Mouse (Mus musculus) brain, embryonic 18.5 days (tissue): Measurements from ENCODE around the gene Pik3c2b.
"Not testable (repeated sequence)": the region's sequence is repeated elsewhere in the genome, so short reads cannot be mapped to it uniquely, and the experiment has no call there.

ENCODE experiments used
- DNase-seq: peaks from one replicate; pipeline ENCODE4 v3.0.0-alpha.2; 2012; ENCODE audit warnings: low read depth, low spot score

The Pik3c2b gene

DNA sequence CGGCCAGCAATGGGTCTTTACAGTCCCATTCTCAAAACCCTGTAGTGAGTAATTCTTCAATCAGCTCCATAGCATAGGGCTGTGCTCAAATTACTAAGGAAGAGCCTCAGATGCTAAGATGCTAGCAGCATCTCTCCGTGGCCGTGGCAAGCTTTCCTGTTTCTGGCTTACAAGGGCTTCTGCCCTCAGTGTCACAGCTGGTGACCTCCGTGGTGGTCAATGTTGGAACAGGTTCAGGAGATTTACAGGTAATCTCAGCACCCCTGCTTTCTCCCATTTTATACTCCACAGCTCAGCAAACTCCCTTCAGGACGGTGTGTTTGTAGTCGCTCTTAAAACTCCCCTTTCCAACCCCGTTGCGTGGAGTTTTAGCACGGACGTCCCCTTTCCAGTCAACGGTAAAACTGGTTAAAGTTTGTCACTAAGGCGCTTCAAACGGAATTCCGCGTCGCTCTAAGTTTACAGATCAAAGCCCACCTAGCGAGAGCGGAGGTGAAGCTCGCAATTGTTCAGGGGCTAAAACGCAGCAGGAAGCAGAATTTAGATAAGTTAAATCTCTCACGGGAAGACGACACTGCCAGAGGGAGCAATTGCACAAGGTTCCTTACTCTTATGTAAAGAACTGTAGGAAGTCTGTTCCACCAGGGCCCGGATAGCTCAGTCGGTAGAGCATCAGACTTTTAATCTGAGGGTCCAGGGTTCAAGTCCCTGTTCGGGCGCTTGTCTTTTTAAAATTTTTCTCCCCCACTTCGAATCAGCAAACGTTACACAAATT is 12.0 kb upstream of the Pik3c2b start:
- DNase-seq, result peak; percentile 67

DNA sequence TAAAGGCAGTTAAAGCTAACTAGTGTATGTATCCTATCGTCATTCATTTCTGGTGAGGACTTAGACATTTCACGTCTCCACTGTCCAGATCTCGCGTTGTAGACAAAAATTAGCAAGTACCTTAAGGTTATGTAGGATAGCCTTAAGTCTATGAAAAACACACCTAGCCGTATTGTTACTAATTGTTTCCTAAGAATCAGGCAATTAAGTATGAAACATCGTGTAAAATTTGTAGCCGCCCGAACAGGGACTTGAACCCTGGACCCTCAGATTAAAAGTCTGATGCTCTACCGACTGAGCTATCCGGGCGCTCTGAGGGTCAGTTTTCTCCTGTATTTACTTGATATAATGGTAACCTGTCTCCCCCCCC is 11.4 kb upstream of the Pik3c2b start:
- DNase-seq, result no peak

DNA sequence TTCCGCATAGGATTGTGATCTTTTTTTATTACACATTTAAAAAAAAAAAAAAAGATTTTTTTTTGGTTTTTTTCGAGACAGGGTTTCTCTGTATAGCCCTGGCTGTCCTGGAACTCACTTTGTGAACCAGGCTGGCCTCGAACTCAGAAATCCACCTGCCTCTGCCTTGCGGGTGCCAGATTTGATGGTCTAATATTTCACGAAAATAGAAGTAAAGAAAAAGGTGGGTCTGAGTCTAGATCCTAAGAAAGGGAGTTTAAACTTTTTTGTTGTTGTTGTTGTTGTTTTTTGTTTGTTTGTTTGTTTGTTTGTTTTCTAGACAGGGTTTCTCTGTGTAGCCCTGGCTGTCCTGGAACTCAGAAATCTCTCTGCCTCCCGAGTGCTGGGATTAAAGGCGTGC is 10.8 kb upstream of the Pik3c2b start:
- DNase-seq, result not testable (repeated sequence)

DNA sequence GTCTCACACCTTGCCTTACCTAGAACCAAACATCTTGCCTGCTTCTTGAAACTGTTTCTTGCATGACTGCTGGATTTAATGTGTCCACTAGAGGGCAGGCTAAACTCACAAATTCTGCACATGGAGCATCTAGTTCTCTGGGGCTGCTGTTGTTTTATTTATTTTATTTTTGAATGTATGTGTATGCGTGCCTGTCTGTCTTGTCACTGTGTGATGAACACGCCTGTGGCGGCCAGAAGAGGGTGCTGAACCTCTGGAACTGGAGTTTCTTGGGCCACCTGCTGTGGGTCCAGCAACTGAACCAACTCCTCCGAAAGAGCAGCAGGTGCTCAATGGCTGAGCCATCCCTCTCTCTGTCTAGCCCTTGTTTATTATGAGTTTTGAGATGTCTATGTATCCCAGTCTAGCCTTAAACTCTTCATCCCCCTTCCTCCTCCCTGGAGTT is 5.9 kb upstream of the Pik3c2b start:
- DNase-seq, result no peak

DNA sequence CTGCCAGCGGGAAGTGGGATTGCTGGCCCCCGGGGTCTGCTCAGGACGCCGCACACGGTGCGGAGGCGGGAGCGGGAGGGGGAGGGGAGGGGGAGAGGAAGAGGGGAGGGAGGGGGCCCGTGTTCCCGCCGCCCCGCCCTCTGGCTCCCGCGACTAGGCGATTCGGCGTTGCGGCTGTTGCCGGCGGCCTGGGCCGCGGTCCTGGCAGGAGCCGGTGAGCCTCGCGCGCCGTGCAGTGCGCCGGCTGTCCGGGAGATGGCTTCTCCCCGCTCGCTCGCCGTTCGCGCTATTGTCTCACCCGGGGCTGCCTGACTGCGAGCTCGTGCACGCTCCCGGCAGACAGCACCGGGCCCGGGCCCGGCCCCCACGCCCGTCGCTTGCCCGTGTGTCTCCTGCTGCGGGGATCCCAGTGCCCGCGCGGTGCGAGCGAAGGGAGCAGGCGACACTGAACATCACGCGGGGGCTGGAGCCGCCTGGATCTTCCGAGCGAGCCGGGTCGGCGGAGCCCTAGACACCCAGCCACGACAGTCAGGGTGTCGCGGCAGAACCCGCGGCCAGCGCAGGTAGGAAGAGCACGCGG is 484 bp downstream of the Pik3c2b start:
- no peak for DNase-seq

DNA sequence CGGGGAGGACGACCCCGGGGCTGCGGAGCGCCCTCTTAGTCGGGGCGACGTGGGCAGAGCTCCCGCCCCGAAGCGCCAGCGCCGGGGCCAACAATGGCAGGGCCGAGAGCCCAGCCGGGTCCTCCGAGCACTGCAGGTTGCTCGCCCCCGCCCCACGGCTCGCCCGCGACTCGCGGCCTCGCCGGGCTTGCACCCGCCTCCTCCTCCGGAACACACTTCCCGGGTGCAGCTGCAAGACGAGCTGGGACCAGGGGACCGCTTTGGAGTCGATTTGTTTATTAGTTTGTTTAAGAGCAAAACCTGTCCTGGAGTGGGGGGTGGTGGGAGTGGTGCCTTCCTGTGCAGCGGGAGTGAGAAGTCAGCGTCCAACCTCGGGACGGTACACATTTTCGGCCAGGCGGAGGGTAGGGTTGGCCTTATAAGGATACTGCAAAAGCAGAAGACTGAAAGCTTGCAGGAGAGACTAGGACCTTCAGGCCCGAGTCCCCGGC is 1.0 kb downstream of the Pik3c2b start:
- no peak for DNase-seq

DNA sequence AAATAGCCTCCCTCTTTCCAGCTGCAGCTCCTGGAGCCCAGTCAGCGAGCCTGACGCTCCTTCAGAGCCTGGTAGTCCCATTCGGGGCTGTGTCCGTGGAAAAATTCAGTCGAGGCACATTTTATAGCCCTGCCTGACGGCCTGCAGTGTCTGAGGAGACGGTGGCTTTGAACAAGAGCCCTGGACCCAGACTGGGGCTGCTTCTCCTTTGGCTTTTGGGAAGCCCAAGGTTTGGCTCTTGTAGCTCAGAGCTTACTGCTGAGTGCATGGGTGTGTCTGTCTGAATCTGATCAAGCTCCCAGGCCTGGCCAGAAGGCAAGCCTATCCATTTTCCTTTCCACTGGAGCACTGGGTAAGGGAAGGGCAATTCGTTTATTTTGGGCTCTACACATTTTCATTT is 2.1 kb downstream of the Pik3c2b start:
- no peak for DNase-seq

DNA sequence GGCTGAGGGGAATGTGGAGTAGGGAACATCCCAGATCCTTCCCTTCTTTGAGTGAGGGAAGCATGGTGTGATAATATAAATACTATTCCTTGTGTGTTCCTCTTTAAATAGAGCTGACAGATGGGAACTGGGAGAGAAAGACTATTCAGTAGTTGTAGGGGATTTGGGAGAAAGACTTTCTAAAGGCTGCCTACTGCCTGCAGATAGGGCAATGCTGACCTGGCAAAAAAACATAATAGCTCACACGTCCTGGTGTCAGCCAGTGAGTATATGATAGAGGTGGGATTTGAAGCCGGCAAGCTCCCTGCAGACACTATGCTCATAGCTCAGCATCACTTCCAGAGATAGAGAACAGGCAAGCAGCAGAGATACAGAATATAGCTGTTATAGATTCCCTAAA is 3.2 kb downstream of the Pik3c2b start:
- no peak for DNase-seq

DNA sequence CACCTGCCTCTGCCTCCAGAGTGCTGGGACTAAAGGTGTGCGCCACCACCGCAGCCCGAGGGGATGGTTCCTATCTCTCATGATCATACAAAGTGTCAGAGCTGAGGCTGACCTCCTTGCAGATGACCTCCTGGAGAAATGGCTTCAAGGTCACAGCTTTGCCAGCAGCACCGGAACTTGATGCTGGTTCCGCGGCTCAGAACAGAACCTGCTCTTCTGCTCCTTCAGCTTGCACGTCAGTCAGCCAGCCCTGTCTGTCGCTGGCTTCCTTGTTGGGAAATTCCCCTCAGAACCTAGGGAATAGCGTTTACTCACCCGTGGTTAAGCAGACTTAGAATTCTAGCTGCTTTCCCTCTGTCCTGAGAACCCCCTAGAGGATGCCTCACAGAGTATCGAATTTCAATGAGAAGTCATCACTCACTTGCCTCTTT is 4.5 kb downstream of the Pik3c2b start:
- no peak for DNase-seq

DNA sequence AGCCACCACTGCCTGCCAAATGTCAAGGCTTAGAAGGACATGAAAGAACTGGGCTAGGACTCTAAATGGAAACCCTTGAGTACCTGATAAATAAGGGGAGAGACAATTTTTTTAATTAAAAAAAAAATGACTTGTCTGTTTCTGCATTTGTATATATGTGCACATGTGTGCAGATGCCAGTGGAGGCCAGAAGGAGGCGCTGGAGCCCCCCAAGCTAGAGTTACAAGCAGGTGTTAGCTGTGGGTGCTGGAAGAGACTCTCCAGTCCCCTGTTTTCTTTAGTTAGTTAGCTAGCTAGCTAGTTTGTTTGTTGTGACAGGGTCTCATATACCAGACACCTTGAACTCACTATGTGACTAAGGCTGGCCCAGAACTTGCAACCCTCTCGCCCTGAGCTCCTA is 6.4 kb downstream of the Pik3c2b start:
- DNase-seq, result no peak

DNA sequence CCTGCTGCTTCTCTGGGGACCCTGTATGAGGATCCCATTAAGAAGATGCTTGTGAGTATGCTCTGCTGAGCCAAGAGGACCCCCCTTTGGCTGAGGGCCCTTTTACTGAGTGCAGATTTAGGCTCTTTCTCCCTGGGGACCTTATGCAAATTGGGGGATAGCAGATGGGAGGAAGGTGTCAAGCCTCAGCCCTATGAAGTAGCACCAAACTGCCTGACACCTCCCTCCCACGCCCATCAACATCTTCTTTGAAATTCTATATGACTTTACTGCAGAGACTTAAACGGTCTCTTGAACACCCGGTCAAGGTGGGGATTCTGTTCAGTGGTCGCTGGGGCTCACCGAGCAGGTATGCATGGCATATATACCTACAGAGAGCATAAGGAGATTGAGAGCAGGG is 7.6 kb downstream of the Pik3c2b start:
- no peak for DNase-seq

DNA sequence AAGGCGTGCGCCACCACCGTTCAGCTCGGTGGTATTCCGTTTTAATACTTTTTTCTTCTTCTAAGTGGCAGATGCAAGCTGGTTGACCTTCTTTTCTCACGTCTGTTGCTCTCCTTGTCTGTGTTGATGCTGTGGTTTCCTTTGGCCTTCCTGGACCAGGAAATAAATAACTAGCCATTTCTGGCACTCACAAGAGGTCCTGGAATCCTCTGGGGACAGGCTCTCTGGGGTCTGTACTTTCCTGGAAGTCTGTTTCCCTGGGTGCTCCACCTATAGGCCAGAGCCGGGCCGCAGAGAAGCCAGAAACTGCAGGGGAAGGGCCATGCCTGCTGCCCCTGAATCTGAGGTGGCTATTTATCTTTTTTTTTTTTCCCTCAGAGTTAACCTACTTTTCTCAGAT is 8.9 kb downstream of the Pik3c2b start:
- DNase-seq, result no peak

DNA sequence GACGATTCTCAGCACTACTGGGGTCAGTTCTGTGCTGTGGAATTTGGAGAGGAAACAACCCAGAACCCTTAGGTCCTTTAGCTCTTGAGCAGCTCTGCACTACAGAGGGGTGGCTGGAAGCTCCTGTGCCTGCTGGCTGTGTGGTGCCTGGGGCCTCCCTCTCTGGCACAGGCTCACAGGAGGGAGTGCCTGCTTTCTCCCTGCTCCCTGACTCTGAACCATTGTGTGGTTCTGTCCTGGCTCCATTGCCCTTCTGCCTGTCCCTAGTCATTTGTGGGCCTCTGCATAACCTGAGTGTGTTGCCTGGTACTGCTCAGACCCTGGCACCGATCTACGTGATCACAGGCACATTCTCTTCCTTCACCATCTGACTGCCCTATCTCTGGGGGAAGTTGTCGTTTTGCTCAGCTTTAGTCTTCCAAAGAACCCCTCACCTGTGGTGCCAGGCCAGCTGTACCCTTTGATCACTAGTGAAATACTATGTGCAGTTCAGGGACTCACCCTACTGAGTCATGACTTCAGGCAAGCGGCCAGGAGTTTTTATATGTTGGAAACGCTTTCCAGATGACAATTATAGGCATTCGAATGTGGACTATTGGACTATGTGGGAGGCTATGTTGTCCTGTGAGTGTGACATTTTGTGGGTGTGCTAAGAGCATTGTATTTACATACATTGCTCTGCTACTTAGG is 12.0 kb downstream of the Pik3c2b start:
- DNase-seq, result no peak

DNA sequence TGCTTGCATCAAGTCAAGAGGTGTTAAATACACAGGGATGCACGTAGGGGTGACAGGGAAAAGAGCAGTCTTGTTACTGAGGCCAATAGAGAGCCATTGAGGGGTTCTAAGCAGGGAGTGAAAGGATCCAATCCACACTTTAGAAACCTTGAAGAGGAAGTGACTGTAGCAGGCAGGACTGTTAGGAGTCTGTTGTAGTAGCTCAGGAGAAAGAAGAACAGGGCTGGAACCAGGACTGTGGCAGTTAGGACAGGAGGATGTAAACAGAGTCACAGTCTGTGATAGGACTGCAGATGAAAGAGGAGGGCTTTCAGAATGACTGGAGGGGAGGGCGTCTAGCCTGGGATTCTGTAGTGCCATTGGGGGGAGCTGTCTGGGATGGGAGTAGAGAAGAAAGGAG is 14.1 kb downstream of the Pik3c2b start:
- DNase-seq, result no peak

DNA sequence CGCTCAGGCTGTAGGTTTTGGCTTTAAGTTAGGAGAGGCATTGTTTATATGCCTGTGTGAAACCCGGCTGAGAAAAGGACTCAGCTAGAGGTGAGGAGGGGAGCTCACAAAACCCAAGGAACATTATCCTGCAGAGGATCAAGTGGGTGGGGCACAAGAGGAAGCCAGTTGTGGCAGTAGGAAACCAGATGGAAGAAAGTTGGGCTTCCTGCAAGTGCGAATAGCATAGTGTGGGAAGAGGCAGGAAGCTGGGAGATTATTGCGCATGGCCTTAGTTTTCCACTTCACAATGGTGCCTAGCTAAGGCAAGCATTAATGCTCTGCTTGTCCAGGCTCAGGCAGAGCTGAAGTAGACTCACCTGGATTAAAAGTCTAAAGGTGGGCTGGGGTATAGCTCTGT is 15.2 kb downstream of the Pik3c2b start:
- no peak for DNase-seq

DNA sequence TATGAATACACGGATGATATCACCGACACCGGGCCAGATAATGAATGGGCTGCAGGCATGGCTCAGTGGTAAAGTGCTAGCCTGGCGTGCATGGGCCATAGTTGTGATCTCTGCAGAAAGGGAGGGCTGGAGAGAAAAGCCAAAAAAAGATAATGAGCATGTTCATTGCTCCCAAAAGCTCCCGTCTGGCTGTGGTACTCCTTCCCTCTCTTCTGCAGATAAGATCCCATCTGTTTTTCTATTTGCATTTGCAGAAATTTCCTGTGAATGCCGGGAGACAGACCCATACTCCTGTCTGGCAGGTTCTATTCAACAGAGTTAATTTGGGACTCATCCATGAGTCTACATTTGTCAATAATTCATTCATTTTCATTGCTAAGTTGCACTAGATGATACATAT is 17.7 kb downstream of the Pik3c2b start:
- DNase-seq, result no peak

DNA sequence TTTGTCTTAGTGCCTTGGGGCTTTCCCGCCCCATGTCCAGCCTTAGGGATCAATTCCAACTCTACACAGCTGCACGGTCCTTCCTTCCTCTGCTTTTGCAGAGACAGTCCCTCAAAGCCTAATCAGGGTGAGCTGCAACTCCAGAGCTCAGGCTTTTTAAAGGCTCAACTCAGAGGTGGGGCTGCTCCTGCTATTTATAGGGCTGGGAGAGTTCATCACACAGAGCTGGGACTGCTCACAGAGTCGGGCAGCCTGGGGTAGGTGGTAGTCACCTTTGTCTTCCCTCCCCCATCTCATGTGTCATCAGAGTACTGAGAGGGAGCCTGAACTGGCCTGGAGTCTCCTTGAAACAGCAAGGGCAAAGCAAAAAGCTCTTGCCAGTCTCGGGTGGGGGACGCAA is 22.8 kb downstream of the Pik3c2b start:
- no peak for DNase-seq

DNA sequence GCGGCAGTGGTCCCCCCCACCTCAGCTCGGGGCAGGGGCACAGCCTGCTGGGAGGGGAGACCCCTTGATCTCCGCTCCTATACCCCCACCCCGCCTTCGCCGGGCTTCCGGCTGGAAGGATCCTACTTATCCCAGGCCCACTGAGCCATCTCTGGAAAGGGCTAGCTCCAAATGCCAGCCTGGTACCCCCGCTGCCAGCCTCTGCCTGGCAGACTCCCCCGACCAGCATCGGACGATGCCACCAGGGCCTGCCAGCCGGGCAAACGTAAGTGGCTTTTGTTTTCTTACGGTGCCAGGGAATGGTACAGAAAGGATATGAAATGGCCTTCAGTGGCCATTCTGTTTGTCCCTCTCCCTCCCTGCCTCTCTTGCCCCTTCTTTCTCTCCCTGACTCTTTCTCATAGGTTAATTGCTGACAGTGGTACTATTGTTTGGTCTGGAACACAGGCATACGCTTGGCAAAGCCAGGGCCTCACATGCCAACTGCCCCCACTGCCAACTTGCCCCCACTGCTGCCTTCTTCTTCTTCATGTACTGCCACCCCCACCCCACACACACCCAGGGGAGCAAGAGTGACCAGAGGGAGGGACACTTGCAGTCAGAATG is 23.3 kb downstream of the Pik3c2b start:
- no peak for DNase-seq

DNA sequence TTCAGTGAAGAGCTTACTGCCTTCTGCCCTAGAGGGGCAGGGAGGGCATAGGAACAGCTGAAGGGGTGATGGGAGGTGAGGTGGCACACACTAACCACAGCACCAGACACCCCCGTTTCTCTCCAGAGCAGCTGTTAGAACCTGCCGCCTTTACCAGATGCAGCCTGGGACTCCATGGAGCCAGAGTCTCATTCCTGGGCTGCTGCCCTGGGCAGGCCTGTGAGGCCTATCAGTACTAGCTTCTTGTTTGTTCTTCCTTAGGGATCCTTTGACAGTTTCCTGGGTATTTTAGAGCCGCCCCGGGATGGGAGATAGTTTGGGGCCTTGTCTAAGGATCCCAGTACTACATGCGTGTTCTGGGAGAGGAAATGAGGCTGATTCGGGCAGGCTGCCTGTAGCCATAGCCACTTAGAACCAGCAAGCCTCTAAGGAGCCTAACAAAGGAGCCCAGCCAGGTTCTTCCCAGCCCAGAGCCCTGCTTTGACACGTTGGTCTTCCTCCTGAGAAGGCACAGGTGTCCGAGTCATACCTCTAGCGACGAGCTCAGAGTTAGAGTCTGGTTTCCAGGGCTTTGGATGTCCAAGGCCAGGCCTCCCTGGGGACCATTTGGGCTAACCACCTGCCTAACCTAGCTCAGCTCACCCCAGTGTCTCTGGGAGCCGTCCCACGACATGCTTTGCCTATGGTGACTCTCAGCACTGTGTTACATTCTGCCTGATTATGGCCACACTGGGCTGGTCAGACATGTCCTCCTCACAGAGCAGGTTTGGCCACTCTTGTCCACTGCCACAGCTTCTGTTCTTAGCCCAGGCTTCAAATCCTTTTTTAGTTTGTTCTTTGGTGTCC is 24.0 kb downstream of the Pik3c2b start:
- DNase-seq, result no peak

DNA sequence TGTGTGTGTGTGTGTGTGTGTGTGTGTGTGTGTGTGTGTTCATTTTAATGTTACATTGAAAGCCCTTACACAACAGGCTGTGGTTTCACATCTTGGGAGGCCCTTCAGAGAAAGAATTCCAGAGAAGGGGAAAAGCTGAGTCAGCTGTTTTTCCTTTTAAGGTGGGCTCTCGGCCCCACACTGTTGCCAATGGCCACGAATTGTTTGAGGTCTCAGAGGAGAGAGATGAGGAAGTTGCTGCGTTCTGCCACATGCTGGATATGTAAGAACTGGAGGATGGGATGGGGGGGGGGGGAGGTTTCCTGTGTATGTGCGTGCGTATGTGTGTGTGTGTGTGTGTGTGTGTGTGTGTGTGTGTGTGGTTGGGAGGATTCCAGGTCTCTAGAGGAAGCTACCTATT is 24.7 kb downstream of the Pik3c2b start:
- no peak for DNase-seq

DNA sequence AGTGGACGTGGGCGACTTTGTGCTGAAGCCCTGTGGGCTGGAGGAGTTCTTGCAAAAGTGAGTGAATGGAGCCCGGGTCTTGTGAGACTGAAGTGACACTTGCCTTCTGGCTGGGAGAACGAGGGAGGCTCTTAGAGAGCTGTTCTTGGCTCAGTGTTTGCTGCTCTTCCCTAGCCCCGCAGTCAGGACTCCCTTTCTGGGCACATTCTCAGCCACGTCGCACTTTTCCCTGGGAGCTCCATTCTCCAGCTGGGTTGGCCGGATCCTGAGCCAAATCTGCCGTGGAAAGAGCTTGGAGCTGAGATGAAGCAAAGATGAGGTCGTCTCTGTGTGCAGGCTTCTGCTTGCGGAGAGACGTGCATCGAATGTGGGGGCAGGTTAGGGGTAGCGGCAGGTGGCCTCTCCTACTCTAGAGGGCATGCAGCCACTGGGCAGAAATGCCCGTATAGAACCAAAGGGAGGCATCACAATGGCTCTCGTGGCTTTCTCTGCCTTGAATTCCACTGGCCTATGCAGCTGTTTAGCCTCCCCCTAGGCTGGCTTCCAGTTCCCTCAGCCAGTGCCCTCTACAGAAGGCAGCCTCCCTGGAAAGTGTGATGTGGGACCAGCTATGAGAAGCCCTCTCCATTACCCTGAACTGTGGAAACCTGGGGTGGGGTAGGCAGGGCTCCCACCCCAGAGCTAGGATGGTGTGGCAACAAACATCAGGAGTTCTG is 26.4 kb downstream of the Pik3c2b start:
- DNase-seq, result peak; percentile 57
